Mouse (Mus musculus) layer of hippocampus, postnatal 14 days (tissue): ENCODE results near the gene Olfr485. TPM values are rescaled to one million over a fixed set of nuclear protein-coding genes. Genes with fewer than 3 reads are reported as not detected.
"Not testable (repeated sequence)": the region's sequence is repeated elsewhere in the genome, so short reads cannot be mapped to it uniquely, and the experiment has no call there.

ENCODE experiments used
- DNase-seq, 2 experiments: peaks; one replicate each; pipeline ENCODE4 v3.0.0; 2021 to 2022; ENCODE audit warnings: low spot score in 2 of 2, mixed read lengths in 1 of 2
- long read RNA-seq, 2 experiments: library from polyadenylated mRNA; stranded (forward); transcript quantifications; one replicate each; pipeline ENCODE4 v2.0.0; 2021
- total RNA-seq, 2 experiments: library from RNA; stranded (reverse); gene quantifications; 2 replicates each; pipeline ENCODE4 v1.2.3; 2021

Gene Olfr485
- total RNA-seq: not detected
- long read RNA-seq, experiment 1: 0 reads
- long read RNA-seq, experiment 2: 0 reads

DNA sequence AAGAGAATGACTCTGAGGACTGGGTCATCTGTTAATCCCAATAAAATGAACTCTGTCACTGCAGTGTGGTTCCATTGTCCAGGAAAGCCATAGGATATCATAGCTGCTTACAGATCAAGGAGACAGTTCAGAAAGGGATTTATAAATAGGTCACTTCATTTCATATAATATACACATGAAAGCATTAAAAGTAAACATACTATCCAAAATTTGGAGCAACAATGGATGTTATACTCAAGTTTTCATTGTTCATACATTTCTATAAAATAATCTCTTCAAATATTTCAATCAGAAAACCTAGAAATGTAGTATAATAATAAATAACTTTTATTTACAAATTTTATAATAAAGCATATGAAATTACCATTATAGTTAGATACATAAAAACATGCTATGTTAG is at the start of gene Olfr485:
Gene Olfr485 (minus strand): TSS at position 101 of the 400 bp plus-strand sequence.
- no peak for DNase-seq

- DNase-seq: no peak
Measured at GRCm38 (mm10) chr7:108196938-108197337, 37.3 kb upstream of the Olfr485 start.

DNA sequence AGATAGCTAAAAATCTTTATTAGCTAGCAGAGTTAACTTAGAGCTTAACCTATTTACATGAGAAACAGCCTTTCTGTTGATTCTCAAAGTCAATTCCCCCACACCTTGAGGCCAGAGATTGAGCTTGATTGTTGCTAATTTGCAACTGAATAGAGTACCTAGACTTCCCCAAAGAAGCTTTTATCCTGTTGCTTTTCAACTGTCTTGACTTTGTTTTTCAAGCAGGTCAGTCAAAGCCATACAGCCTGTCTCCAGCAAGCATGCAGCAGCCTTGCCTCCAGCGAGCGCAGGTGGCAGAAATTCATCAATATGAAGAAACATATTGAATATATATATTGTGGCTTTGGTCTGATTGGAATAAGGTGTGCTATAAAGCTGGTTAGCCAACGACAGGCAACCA is 36.7 kb upstream of the Olfr485 start:
- DNase-seq: not testable (repeated sequence)

- DNase-seq: not testable (repeated sequence)
Measured at GRCm38 (mm10) chr7:108192714-108193113, 33.0 kb upstream of the Olfr485 start.

- not testable (repeated sequence) for DNase-seq
Measured at GRCm38 (mm10) chr7:108191196-108191595, 31.5 kb upstream of the Olfr485 start.

- not testable (repeated sequence) for DNase-seq
Measured at GRCm38 (mm10) chr7:108185237-108185636, 25.6 kb upstream of the Olfr485 start.

- not testable (repeated sequence) for DNase-seq
Measured at GRCm38 (mm10) chr7:108184401-108184800, 24.7 kb upstream of the Olfr485 start.

DNA sequence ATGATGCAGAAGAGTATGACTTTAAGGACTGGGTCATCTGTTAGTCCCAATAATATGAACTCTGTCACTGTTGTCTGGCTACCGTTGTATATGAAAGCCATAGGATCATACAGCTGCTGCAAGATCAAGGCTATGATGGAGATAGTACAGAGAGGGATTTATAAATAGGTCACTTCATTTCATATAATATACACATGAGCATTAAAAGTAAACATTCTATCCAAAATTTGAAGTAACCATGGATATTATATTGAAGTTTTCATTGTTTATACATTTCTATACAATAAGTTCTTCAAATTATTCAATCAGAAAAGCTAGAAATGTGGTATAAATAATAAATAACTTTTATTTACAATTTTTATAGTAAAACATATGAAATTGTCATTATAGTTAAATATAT is 13.0 kb upstream of the Olfr485 start, which contains the start of gene Olfr486:
Gene Olfr486 (minus strand): TSS at position 101 of the 400 bp plus-strand sequence.
- not testable (repeated sequence) for DNase-seq

GRCm38 (mm10) chr7:108127349-108127748 is 32.3 kb downstream of the Olfr485 start, which contains the start of gene Olfr484:
Gene Olfr484 (minus strand): TSS chr7:108127449.
- no peak for DNase-seq

- no peak for DNase-seq
Measured at GRCm38 (mm10) chr7:108121416-108121815, 38.3 kb downstream of the Olfr485 start.

DNA sequence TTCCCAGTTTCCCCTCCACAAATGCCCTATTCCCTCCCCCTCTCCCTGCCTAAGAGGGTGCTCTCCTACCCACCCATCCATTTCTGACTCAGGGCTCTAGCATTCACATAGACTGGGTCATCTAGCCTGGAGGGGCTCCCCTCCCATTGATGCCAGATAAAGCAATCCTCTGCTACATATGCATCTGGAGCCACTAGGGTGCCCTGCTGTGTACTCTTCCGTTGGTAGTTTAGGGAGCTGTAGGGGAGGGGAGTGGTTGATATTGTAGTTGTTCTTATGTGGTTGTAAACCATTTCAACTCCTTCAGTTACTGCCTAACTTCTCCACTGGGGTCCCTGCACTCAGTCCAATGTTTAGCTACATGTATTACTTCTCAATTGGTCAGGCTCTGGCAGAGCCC is 39.0 kb downstream of the Olfr485 start:
- no peak for DNase-seq

Other genes starting within 250 kb of the Olfr485 start
- not detected for gene Olfr473, start 229.4 kb downstream of the Olfr485 start, total RNA-seq
- gene Olfr474, start 205.2 kb downstream of the Olfr485 start, total RNA-seq: not detected
- gene Olfr476, start 195.1 kb downstream of the Olfr485 start, total RNA-seq: not detected
- gene Olfr477, start 173.2 kb downstream of the Olfr485 start, total RNA-seq: not detected
- gene Olfr478, start 125.9 kb downstream of the Olfr485 start, total RNA-seq: not detected
- gene Olfr479, start 109.2 kb downstream of the Olfr485 start, total RNA-seq: not detected
- not detected for gene Olfr480, start 92.5 kb downstream of the Olfr485 start, total RNA-seq
- gene Olfr481, start 80.0 kb downstream of the Olfr485 start, total RNA-seq: not detected
- gene Olfr482, start 62.3 kb downstream of the Olfr485 start, total RNA-seq: 1 to 10 TPM; 1.9 to 2.2 TPM
- not detected for gene Olfr483, start 59.0 kb downstream of the Olfr485 start, total RNA-seq
- gene Olfr484, start 32.4 kb downstream of the Olfr485 start, total RNA-seq: not detected
- not detected for gene Olfr486, start 12.9 kb upstream of the Olfr485 start, total RNA-seq
- not detected for gene Olfr487, start 54.8 kb upstream of the Olfr485 start, total RNA-seq
- gene Olfr488, start 98.5 kb upstream of the Olfr485 start, total RNA-seq: not detected
- gene Olfr490, start 129.1 kb upstream of the Olfr485 start, total RNA-seq: not detected
- gene Olfr491, start 153.6 kb upstream of the Olfr485 start, total RNA-seq: not detected
- gene Olfr492, start 163.8 kb upstream of the Olfr485 start, total RNA-seq: not detected
- gene Olfr493, start 187.1 kb upstream of the Olfr485 start, total RNA-seq: not detected
- not detected for gene Olfr494, start 205.5 kb upstream of the Olfr485 start, total RNA-seq
- gene Olfr495, start 233.3 kb upstream of the Olfr485 start, total RNA-seq: not detected